Mouse (Mus musculus) cerebellum, adult (tissue): ENCODE results near the gene Itgax.

Source experiments
- ATAC-seq: cut with Nextera tagmentation; 2 replicates; pipeline ENCODE4 v1.9.2; 2017; ENCODE audit warnings: mild to moderate bottlenecking, moderate library complexity, mixed read lengths; ENCODE audit not compliant: insufficient number of reproducible peaks, low FRiP score, low TSS enrichment

The Itgax gene

DNA sequence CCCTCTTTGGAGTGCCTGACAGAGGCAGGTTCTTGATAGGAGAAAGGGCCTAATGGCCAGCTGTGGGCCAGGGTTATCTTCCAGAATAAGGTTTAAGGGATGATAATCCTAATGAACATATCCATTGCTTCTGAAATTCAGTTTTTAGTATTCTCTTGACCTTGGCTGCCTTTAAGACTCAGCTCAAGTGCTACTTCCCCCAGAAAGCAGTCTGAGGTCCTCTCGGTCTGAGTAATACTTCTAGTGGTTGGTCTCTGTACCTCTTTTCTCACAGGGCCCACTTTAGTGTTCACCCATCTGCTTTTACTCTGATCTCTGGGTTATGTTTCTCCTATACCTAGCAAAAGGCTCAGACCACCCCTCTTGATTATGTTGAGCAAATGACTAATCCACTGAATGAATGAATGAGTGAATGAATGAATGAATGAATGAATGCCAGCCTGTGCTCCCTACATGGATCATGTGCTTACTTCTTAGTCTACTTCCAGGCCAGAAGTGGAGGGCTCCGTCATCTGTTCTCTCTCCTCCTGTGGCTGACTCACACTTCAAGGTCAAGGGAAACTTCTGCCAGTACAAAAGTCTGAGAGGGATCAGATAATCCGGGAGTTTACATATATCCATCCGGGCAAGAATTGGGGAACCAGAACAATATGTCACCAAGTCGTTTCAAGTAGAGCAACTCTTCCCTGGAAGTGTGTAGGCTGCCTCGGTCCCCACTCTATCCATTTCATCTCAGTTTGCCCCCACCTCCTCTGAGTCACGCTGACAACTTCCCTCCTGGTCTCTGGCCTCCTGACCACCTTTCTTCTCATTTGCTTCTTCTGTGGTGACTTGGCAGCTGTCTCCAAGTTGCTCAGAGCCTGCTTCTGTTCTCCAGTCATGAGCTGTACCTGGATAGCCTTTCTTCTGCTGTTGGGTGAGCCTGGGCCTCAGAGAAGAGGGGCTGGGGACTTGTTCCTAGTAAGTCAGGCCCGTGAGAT lies at the start of gene Itgax:
Gene Itgax (plus strand): TSS at position 807 of the 980 bp plus-strand sequence.
- ATAC-seq = no peak

DNA sequence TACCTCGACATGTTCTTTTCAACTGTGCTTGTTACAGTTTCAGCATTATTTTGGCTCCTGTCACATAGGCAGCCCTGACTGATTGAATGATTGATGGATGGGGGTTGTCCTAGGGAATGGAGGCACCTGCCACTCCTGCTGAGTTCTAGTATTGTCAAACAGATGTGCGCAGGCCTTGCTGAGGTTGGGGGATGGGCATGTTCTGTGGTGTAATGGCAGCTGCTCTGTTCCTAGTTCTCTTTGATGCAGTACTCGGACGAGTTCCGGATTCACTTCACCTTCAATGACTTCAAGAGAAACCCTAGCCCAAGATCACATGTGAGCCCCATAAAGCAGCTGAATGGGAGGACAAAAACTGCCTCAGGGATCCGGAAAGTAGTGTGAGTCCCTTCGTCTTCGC lies 49.3 kb upstream of the Itgax start:
- no peak for ATAC-seq

DNA sequence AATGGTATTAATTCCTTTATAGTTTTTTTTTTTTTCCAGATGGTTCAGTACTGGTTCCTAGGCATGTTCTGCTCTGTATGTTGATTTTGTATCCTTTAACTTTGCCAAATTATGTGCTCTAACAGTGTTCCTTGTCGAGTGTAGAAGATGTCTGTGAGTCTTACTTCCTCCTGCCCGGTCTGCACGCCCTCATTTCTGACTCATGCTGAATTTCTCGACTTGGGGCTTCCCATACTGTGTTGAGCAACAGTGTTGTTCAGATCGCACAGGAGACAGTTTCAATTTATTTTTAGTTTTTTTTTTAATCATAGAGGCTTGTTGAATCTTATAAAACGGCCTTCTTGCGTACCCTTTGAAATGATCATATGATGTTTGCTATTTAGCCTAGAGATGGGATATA lies 40.2 kb upstream of the Itgax start:
- ATAC-seq = no peak

GRCm38 (mm10) chr7:128098135-128098534 lies 31.2 kb upstream of the Itgax start:
- ATAC-seq = no peak

DNA sequence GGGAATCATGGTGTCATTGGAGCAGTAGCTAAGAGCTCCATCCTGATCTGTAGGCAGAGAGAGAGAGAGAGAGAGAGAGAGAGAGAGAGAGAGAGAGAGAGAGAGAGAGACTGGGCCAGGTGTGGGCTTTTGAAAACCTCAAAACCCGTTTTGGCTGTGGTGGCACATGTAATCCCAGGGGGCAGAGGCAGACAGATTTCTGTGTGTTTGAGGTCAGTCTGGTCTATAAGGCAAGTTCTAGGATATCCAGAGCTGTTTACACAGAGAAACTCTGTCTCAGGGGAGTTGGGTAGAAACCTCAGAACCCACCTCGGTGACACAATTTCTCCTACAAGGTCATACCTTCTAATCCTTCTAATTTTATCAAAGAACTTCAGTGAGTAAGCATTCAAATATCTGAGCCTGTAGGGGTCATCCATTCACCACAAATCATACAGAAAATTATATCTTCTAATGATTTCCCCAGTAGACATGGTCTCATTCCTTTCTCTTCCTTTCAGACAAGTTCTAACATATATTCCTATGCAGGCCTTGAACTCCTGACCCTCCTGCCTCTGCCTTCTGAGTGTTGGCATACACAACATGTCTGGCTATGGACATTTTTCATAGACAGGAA lies 28.5 kb upstream of the Itgax start:
- ATAC-seq = no peak

DNA sequence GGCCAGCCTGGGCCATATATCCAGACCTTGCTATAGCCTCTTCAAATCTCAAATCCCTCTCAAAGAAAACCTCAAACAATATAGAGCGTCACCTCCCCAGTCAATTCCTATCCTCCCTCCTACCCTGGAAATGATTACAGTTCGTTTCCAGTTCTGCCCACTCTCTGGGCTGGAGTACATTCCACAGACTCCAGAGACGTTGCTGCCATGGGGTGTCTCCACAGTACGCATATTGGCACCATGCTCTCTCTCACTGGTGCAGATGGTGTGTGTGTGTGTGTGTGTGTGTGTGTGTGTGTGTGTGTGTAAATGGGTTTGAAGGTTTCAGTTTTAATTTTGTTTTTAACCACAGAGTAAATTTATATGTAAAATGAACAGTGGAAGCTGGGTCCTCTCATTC lies 24.1 kb upstream of the Itgax start:
- ATAC-seq = no peak

GRCm38 (mm10) chr7:128107462-128107861 lies 21.9 kb upstream of the Itgax start:
- no peak for ATAC-seq

GRCm38 (mm10) chr7:128110314-128110713 lies 19.0 kb upstream of the Itgax start:
- ATAC-seq = no peak

- no peak for ATAC-seq
Measured at GRCm38 (mm10) chr7:128112131-128112530, 17.2 kb upstream of the Itgax start.

DNA sequence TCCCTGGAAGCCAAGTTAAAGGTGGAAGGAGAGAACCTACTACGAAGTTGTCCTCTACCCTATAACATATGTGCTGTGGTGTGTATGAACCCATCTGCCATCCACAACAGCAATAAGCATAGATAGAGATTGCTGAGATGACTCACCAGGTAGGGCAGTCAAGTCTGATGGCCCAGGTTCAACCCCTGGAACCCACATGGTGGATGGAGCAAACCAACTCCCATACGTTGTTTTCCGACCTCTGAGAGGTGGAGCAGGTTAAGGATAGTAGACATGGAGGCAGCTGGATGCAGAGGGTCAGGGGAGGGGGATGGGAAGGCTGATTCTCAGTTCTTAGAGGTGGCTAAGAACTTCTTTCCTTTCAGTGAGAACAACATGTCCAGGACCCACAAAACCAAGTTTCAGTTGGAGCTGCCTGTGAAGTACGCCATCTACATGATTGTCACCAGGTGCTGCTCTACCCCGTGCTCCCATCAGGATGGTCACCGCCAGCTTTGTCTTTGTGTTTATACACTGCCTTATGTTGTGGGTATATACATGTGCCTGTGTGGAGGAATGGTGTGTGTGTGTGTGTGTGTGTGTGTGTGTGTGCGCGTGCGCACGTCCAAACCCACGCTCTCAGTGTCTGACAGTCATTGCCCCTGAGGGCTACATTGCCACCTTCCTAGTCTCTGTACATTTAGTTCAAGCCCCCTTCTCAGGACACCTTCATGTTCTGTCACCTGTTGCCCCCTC lies 14.8 kb upstream of the Itgax start:
- no peak for ATAC-seq

GRCm38 (mm10) chr7:128115211-128115958 lies 14.0 kb upstream of the Itgax start:
- no peak for ATAC-seq

GRCm38 (mm10) chr7:128116396-128116795 lies 13.0 kb upstream of the Itgax start:
- ATAC-seq = no peak

GRCm38 (mm10) chr7:128119726-128120490 lies 9.4 kb upstream of the Itgax start:
- no peak for ATAC-seq

GRCm38 (mm10) chr7:128132148-128132547 lies 2.8 kb downstream of the Itgax start:
- ATAC-seq = no peak

GRCm38 (mm10) chr7:128133596-128133995 lies 4.2 kb downstream of the Itgax start:
- ATAC-seq = no peak

- ATAC-seq = no peak
Measured at GRCm38 (mm10) chr7:128136927-128137326, 7.6 kb downstream of the Itgax start.

- ATAC-seq = no peak
Measured at GRCm38 (mm10) chr7:128139611-128140010, 10.3 kb downstream of the Itgax start.

- ATAC-seq = no peak
Measured at GRCm38 (mm10) chr7:128150970-128151369, 21.6 kb downstream of the Itgax start.

DNA sequence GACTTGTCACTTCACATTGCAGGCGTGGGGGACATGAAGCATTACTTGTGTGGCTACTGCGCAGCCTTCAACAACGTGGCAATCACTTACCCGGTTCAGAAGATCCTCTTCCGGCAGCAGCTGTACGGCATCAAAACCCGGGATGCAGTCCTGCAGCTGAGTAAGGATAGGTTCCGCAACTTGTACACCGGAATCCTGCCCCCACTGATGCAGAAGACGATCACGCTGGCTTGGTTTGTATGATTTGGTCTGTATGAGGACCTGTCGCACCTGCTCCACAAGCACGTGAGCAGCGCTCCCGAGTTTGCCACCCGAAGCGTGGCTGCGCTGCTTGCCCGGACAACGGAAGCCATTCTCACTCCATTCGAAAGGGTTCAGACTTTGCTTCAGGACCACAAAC lies 24.7 kb downstream of the Itgax start, which contains the start of gene Itgad:
Gene Itgad (plus strand): TSS at position 301 of the 400 bp plus-strand sequence.
- ATAC-seq = no peak
